15 mouse cellular contexts compared by ENCODE assay signal in the genomic region with DNA sequence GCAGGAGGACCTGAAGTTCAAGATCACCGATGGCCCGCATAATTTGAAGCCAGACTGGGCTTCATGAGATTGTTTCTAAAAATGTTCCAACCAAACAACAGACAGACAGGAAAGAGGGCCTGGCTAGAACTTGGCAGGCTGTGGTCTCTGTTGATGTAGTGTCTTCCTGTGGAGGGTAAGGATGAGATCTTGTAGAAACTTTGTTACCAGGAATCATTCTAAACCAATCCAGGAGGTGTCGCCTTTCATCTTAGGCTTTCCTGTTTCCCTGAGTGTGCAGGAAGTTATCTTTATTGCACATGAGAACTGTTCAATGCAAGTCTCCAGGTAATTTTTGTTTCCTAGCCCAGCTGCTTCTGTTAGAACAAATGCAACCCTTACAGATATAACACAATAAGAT.
"Had no signal": no experiment of that assay in that cellular context is flagged by ENCODE, and none has a peak within 500 bp of the region (broad histone marks: within the 10 kb centered on the region; RNA-seq: fewer than 3 reads in every experiment).

No protein-coding gene starts in this region.

- H3K4me2 ChIP-seq: liver, embryonic 12.5 days; lung, embryonic 15.5 days; midbrain, embryonic 11.5 days; midbrain, embryonic 13.5 days; midbrain, embryonic 15.5 days; neural tube, embryonic 12.5 days; stomach, embryonic 15.5 days had no signal

- H3K27ac ChIP-seq: liver, embryonic 12.5 days; liver, embryonic 14.5 days; lung, embryonic 15.5 days; midbrain, embryonic 13.5 days; midbrain, embryonic 15.5 days; neural tube, embryonic 12.5 days; stomach, embryonic 15.5 days; stomach, postnatal 0 days had no signal

- H3K4me1 ChIP-seq: liver, embryonic 12.5 days; lung, embryonic 15.5 days; midbrain, embryonic 13.5 days; midbrain, embryonic 15.5 days; neural tube, embryonic 12.5 days; stomach, embryonic 15.5 days had no signal

- H3K4me3 ChIP-seq: liver, embryonic 12.5 days; lung, embryonic 15.5 days; megakaryocyte, embryonic 14.5 days; midbrain, embryonic 13.5 days; midbrain, embryonic 15.5 days; neural tube, embryonic 12.5 days; stomach, embryonic 15.5 days had no signal

- H3K27me3 ChIP-seq: liver, embryonic 12.5 days; lung, embryonic 15.5 days; midbrain, embryonic 13.5 days; midbrain, embryonic 15.5 days; neural tube, embryonic 12.5 days; stomach, embryonic 15.5 days had no signal

- DNase-seq: lung, postnatal 14 days; right cerebral cortex, postnatal 14 days; thymus, adult 2 months; thymus, postnatal 25 days; thymus, postnatal 4 days had no signal

- ATAC-seq: liver, embryonic 12.5 days; midbrain, embryonic 13.5 days; midbrain, embryonic 15.5 days had no signal

- H3K9ac ChIP-seq: liver, embryonic 12.5 days; liver, embryonic 14.5 days; lung, embryonic 15.5 days; midbrain, embryonic 13.5 days; midbrain, embryonic 15.5 days; neural tube, embryonic 12.5 days; stomach, embryonic 15.5 days had no signal

- H3K36me3 ChIP-seq: midbrain, embryonic 13.5 days; midbrain, embryonic 15.5 days; neural tube, embryonic 12.5 days; stomach, embryonic 15.5 days had no signal

- H3K9me3 ChIP-seq: liver, embryonic 12.5 days; lung, embryonic 15.5 days; megakaryocyte, embryonic 14.5 days; midbrain, embryonic 13.5 days; midbrain, embryonic 15.5 days; neural tube, embryonic 12.5 days; stomach, embryonic 15.5 days had no signal
